Mouse (Mus musculus) heart, adult 2 months (tissue): ENCODE data around the gene Trdn.

Experiments
- CTCF ChIP-seq: fragments of 200-600 bp; IDR thresholded peaks from 2 replicates; pipeline ENCODE4 v1.8.1; 2022; ENCODE audit warnings: antibody characterized with exemption, mild to moderate bottlenecking, moderate library complexity
- EP300 ChIP-seq: fragments of 200-500 bp; IDR thresholded peaks from 2 replicates; pipeline ENCODE4 v1.6.1; 2011; ENCODE audit warnings: low read depth, low read length, control low read depth; ENCODE audit not compliant: insufficient read depth
- POLR2A ChIP-seq: fragments of 200-500 bp; IDR thresholded peaks from 2 replicates; pipeline ENCODE4 v1.6.1; 2011; ENCODE audit warnings: mild to moderate bottlenecking, low read depth, low read length, control low read depth; ENCODE audit not compliant: insufficient read depth

- TF ChIP-seq CTCF (no peak), EP300 (no peak), POLR2A (no peak)
Observed at GRCm38 (mm10) chr10:33189031-33189430, 108.7 kb downstream of the Trdn start.
